Mouse (Mus musculus) heart, embryonic 14.5 days (tissue): ENCODE data around the gene Pigo. TPM values are rescaled to one million over a fixed set of nuclear protein-coding genes. Genes with fewer than 3 reads are reported as not detected.
A peak's percentile ranks its signal among the peaks of the same experiment; 100 is the strongest.

Source experiments
- ATAC-seq: fragments of 200-750 bp; cut with Nextera tagmentation; 2 replicates; pipeline ENCODE4 v1.8.0; 2017; ENCODE audit warnings: low read depth, moderate TSS enrichment; ENCODE audit not compliant: insufficient number of reproducible peaks, insufficient read depth, low FRiP score
- H3K27ac ChIP-seq, 2 experiments: fragments of 200-500 bp in 1 of 2; fragments of 300-500 bp in 1 of 2; sonication (generic) in 1 of 2; replicated peaks in 1 of 2; 2 replicates each; pipeline ENCODE4 v1.5.1; 2012 to 2014; ENCODE audit warnings: low read depth in 2 of 2, low read length in 2 of 2, control low read depth in 1 of 2, mild to moderate bottlenecking in 1 of 2, mixed read lengths in 1 of 2; ENCODE audit not compliant: control insufficient read depth in 1 of 2, insufficient read depth in 1 of 2
- H3K27me3 ChIP-seq: fragments of 300-500 bp; sonication (generic); 2 replicates; pipeline ENCODE4 v1.6.1; 2014; ENCODE audit warnings: mild to moderate bottlenecking, low read length, control low read depth; ENCODE audit not compliant: control insufficient read depth, insufficient read depth
- H3K36me3 ChIP-seq: fragments of 300-500 bp; sonication (generic); 2 replicates; pipeline ENCODE4 v1.6.1; 2014; ENCODE audit warnings: mild to moderate bottlenecking, control low read depth, low read length, mixed read lengths; ENCODE audit not compliant: control insufficient read depth, insufficient read depth
- H3K4me1 ChIP-seq, 2 experiments: fragments of 200-500 bp in 1 of 2; fragments of 300-500 bp in 1 of 2; sonication (generic) in 1 of 2; 2 replicates each; pipeline ENCODE4 v1.6.1; 2012 to 2014; ENCODE audit warnings: low read length in 2 of 2, control low read depth in 1 of 2, mixed read lengths in 1 of 2; ENCODE audit not compliant: control insufficient read depth in 2 of 2, insufficient read depth in 2 of 2
- H3K4me2 ChIP-seq: fragments of 300-500 bp; sonication (generic); 2 replicates; pipeline ENCODE4 v1.6.1; 2014; ENCODE audit warnings: mild to moderate bottlenecking, low read length
- H3K4me3 ChIP-seq, 2 experiments: fragments of 200-500 bp in 1 of 2; fragments of 300-500 bp in 1 of 2; sonication (generic) in 1 of 2; 2 replicates each; pipeline ENCODE4 v1.5.1; 2012 to 2014; ENCODE audit warnings: low read length in 2 of 2, mild to moderate bottlenecking in 2 of 2, control low read depth in 1 of 2, low read depth in 1 of 2, moderate library complexity in 1 of 2; ENCODE audit not compliant: control insufficient read depth in 1 of 2, insufficient read depth in 1 of 2
- H3K9ac ChIP-seq: fragments of 300-500 bp; sonication (generic); 2 replicates; pipeline ENCODE4 v1.6.1; 2014; ENCODE audit warnings: mild to moderate bottlenecking, low read length
- H3K9me3 ChIP-seq: fragments of 300-500 bp; sonication (generic); 2 replicates; pipeline ENCODE4 v1.6.1; 2016; ENCODE audit warnings: low read length, control low read depth; ENCODE audit not compliant: control insufficient read depth
- WGBS: fragments of 180-500 bp; shearing (Covaris S2); extraction: QIAGEN DNeasy Blood & Tissue Kit; methylation state at CpG from one replicate; pipeline ENCODE4 v1.1.7; 2014; 5-methylcytosine and 5-hydroxymethylcytosine counted together
- polyA plus RNA-seq: library from polyadenylated mRNA; unstranded; fragments of >200 nt; fragmentation: Nextera tagmentation; extraction: Ambion mirVana; gene quantifications from 2 replicates; pipeline ENCODE4 v1.2.1, GENCODE M21; 2014

Gene Pigo
- polyA plus RNA-seq, 1 experiment from 2014 or later: 12.0 TPM

GRCm38 (mm10) chr4:43057654-43058053 lies 32.0 kb upstream of the Pigo start:
- whole genome bisulfite sequencing: 77% methylated on average over 5 of the region's 5 CpGs
- no peaks in the 10 kb centered on the region for H3K36me3 ChIP-seq
- peaks cover 0 to 20% of the 10 kb centered on the region in 2 experiments; a peak in 2 of 4 replicates for H3K4me1 ChIP-seq
- H3K27ac ChIP-seq: no peak overlapping the region
- no peak overlapping the region for H3K4me2 ChIP-seq
- H3K4me3 ChIP-seq: no peak overlapping the region
- H3K9ac ChIP-seq: no peak overlapping the region
- H3K27me3 ChIP-seq: no peaks in the 10 kb centered on the region
- ATAC-seq: no peak
- H3K9me3 ChIP-seq: no peaks in the 10 kb centered on the region

DNA sequence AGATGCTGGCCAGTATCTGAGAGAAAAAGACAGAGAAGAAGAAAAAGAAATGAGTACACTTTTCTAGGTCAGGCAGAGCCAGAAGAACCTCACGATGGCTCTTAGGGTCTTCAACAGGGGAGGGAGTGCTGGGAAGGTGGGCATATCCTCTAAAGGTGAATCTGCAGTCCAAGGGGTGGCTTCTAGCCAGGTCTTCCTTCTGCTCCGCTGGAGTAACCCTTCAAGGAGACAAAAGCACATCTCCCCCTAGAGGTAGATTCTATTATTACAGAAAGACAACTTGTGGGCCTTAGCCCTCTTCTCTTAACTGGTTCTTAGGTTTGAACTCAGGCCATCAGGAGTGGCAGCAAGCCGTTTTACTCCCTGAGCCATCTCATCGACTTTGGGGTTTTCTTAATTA lies 27.0 kb upstream of the Pigo start:
- Histone ChIP-seq H3K36me3 (no peaks in the 10 kb centered on the region), H3K9ac (no peak overlapping the region), H3K4me1 (no peaks in the 10 kb centered on the region), H3K4me3 (no peak overlapping the region), H3K9me3 (no peaks in the 10 kb centered on the region), H3K27me3 (no peaks in the 10 kb centered on the region), H3K4me2 (no peak overlapping the region), H3K27ac (no peak overlapping the region)
- no peak for ATAC-seq
- 6% methylated on average over 4 of the region's 4 CpGs for WGBS

GRCm38 (mm10) chr4:43047231-43047630 lies 21.6 kb upstream of the Pigo start:
- H3K9ac ChIP-seq: peak overlapping the region; percentile 25; the same call in 1 of the 2 replicates
- WGBS: 9% methylated on average over 5 of the region's 5 CpGs
- H3K27me3 ChIP-seq: no peaks in the 10 kb centered on the region

DNA sequence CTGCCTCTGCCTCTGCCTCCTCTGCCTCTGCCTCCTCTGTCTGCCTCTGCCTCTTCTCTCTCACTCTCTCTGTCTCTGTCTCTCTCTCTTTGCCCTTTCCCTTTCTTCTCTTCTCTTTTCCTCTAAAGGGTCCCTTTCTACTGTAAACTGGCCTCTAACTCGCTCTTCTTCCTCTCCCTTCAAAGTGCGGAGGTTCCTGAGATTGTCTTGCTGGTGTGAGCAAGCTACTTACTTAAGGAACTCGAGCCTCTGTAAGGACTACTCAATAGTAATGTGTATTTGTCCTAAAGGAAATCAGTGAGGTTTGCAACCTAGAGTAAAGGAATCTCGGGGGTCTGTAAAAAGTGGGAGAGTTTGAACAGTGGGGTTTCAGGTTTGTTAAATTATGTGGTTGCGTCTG lies 21.0 kb upstream of the Pigo start:
- H3K27me3 ChIP-seq: no peaks in the 10 kb centered on the region

More at GRCm38 (mm10) chr4:43047231-43047630, 21.6 kb upstream of the Pigo start:
- H3K4me2 ChIP-seq: 0 out of 2 replicates have a peak overlapping the region, but pooled peaks have one; percentile 78
- H3K9me3 ChIP-seq: no peaks in the 10 kb centered on the region
- peaks cover 7 to 21% of the 10 kb centered on the region in 2 experiments for H3K4me1 ChIP-seq
- no peak overlapping the region for H3K4me3 ChIP-seq
- no peak for ATAC-seq
- no peaks in the 10 kb centered on the region for H3K36me3 ChIP-seq
- H3K27ac ChIP-seq: no peak overlapping the region

GRCm38 (mm10) chr4:43045659-43046302 lies 20.2 kb upstream of the Pigo start, which contains the start of gene Fam214b:
Gene Fam214b (minus strand): TSS chr4:43046220.
- H3K9me3 ChIP-seq: no peaks in the 10 kb centered on the region
- no peaks in the 10 kb centered on the region for H3K36me3 ChIP-seq
- peak; percentile 89 for ATAC-seq
- H3K4me3 ChIP-seq: peak within 1 kb of the TSS; percentile 57 to 79
- no peaks in the 10 kb centered on the region for H3K27me3 ChIP-seq
- H3K4me1 ChIP-seq: peaks cover 9 to 21% of the 10 kb centered on the region in 2 experiments
- peak within 1 kb of the TSS; percentile 78 for H3K4me2 ChIP-seq
- H3K27ac ChIP-seq: peak within 1 kb of the TSS; percentile 66 to 72
- peak within 1 kb of the TSS; percentile 67 for H3K9ac ChIP-seq
- WGBS: 1% methylated on average over 33 of the region's 33 CpGs

More for the DNA sequence above, 21.0 kb upstream of the Pigo start:
- Histone ChIP-seq H3K4me1 (peaks cover 7 to 21% of the 10 kb centered on the region in 2 experiments), H3K4me2 (peak overlapping the region; percentile 78; the same call in 1 of the 2 replicates), H3K4me3 (no peak overlapping the region), H3K27ac (no peak overlapping the region), H3K36me3 (no peaks in the 10 kb centered on the region), H3K9me3 (no peaks in the 10 kb centered on the region), H3K9ac (no peak overlapping the region)
- ATAC-seq: no peak
- WGBS: 57% methylated on average over 5 of the region's 5 CpGs

GRCm38 (mm10) chr4:43045285-43045658 lies 19.7 kb upstream of the Pigo start:
- ATAC-seq: 0 out of 2 replicates have a peak, but pooled peaks have one; percentile 0
- peak overlapping the region; percentile 67 for H3K9ac ChIP-seq
- H3K36me3 ChIP-seq: no peaks in the 10 kb centered on the region
- peaks cover 10 to 25% of the 10 kb centered on the region in 2 experiments for H3K4me1 ChIP-seq
- H3K9me3 ChIP-seq: no peaks in the 10 kb centered on the region
- H3K4me2 ChIP-seq: peak overlapping the region; percentile 78
- 11% methylated on average over 13 of the region's 13 CpGs for WGBS
- H3K4me3 ChIP-seq: peak overlapping the region; percentile 57
- H3K27ac ChIP-seq: peak overlapping the region in 1 of 2 experiments; percentile 50; a peak in 2 of 4 replicates
- H3K27me3 ChIP-seq: no peaks in the 10 kb centered on the region

- 34% methylated on average over 4 of the region's 4 CpGs for WGBS
Observed at GRCm38 (mm10) chr4:43044673-43045072, 19.1 kb upstream of the Pigo start.

More at GRCm38 (mm10) chr4:43044673-43045072, 19.1 kb upstream of the Pigo start:
- Histone ChIP-seq H3K27me3 (no peaks in the 10 kb centered on the region), H3K36me3 (no peaks in the 10 kb centered on the region), H3K9ac (peak overlapping the region; percentile 67), H3K27ac (peak overlapping the region; percentile 29 to 74), H3K9me3 (no peaks in the 10 kb centered on the region), H3K4me2 (peak overlapping the region; percentile 78), H3K4me1 (peaks cover 10 to 25% of the 10 kb centered on the region in 2 experiments), H3K4me3 (peak overlapping the region in 1 of 2 experiments; percentile 57; a peak in 2 of 4 replicates)
- no peak for ATAC-seq
